Mouse (Mus musculus) kidney, embryonic 15.5 days (tissue): Measurements from ENCODE around the gene Ap1g1. TPM values are rescaled to one million over a fixed set of nuclear protein-coding genes. Genes with fewer than 3 reads are reported as not detected.
"Not testable (repeated sequence)": the region's sequence is repeated elsewhere in the genome, so short reads cannot be mapped to it uniquely, and the experiment has no call there.

ENCODE experiments used
- ATAC-seq: fragments of 200-750 bp; cut with Nextera tagmentation; replicated peaks from 2 replicates; pipeline ENCODE4 v1.8.0; 2017; ENCODE audit warnings: moderate TSS enrichment; ENCODE audit not compliant: low FRiP score
- H3K27ac ChIP-seq: fragments of 300-500 bp; sonication (generic); 2 replicates; pipeline ENCODE4 v1.5.1; 2015; ENCODE audit warnings: mild to moderate bottlenecking, inconsistent platforms
- H3K27me3 ChIP-seq: fragments of 300-500 bp; sonication (generic); 2 replicates; pipeline ENCODE4 v1.6.1; 2015; ENCODE audit warnings: inconsistent platforms
- H3K36me3 ChIP-seq: fragments of 300-500 bp; sonication (generic); 2 replicates; pipeline ENCODE4 v1.6.1; 2015; ENCODE audit warnings: inconsistent platforms
- H3K4me1 ChIP-seq: fragments of 300-500 bp; sonication (generic); 2 replicates; pipeline ENCODE4 v1.6.1; 2015; ENCODE audit warnings: inconsistent platforms
- H3K4me2 ChIP-seq: fragments of 300-500 bp; sonication (generic); 2 replicates; pipeline ENCODE4 v1.6.1; 2015; ENCODE audit warnings: moderate library complexity, mild to moderate bottlenecking, inconsistent platforms
- H3K4me3 ChIP-seq: fragments of 300-500 bp; sonication (generic); replicated peaks from 2 replicates; pipeline ENCODE4 v1.5.1; 2015; ENCODE audit warnings: mild to moderate bottlenecking, inconsistent platforms
- H3K9ac ChIP-seq: fragments of 300-500 bp; sonication (generic); 2 replicates; pipeline ENCODE4 v1.6.1; 2015; ENCODE audit warnings: mild to moderate bottlenecking, inconsistent platforms
- H3K9me3 ChIP-seq: fragments of 300-500 bp; sonication (generic); replicated peaks from 2 replicates; pipeline ENCODE4 v1.6.1; 2016; ENCODE audit warnings: inconsistent platforms
- WGBS: fragments of 180-500 bp; shearing (Covaris S2); methylation state at CpG from one replicate; pipeline ENCODE4 v1.1.7; 2015; ENCODE audit warnings: mixed read lengths; 5-methylcytosine and 5-hydroxymethylcytosine counted together
- polyA plus RNA-seq: library from polyadenylated mRNA; unstranded; fragments of >200 nt; fragmentation: Nextera tagmentation; extraction: Ambion mirVana; gene quantifications from 2 replicates; pipeline ENCODE4 v1.2.1, GENCODE M21; 2015

The Ap1g1 gene
- polyA plus RNA-seq, 1 experiment from 2014 or later, result 45.4 TPM

GRCm38 (mm10) chr8:109755554-109755953 is 22.8 kb upstream of the Ap1g1 start:
- H3K36me3 ChIP-seq, H3K27ac ChIP-seq, ATAC-seq, H3K9ac ChIP-seq, H3K4me1 ChIP-seq, H3K27me3 ChIP-seq, H3K4me3 ChIP-seq, H3K9me3 ChIP-seq, H3K4me2 ChIP-seq: not testable (repeated sequence)
- 80% methylated on average over 4 of the region's 4 CpGs for WGBS

GRCm38 (mm10) chr8:109756849-109757248 is 21.5 kb upstream of the Ap1g1 start:
- no peak overlapping the region for H3K4me2 ChIP-seq
- no peak overlapping the region for H3K27ac ChIP-seq
- no peak for ATAC-seq
- no peaks in the 10 kb centered on the region for H3K36me3 ChIP-seq
- no peaks in the 10 kb centered on the region for H3K4me1 ChIP-seq
- 65% methylated on average over 3 of the region's 3 CpGs for WGBS
- no peak overlapping the region for H3K9ac ChIP-seq
- no peaks in the 10 kb centered on the region for H3K9me3 ChIP-seq
- no peak overlapping the region for H3K4me3 ChIP-seq
- H3K27me3 ChIP-seq, result no peaks in the 10 kb centered on the region

GRCm38 (mm10) chr8:109759426-109759825 is 18.9 kb upstream of the Ap1g1 start:
- ATAC-seq, result no peak
- Histone ChIP-seq H3K4me3 (no peak overlapping the region), H3K27ac (no peak overlapping the region), H3K9ac (no peak overlapping the region), H3K36me3 (no peaks in the 10 kb centered on the region), H3K27me3 (no peaks in the 10 kb centered on the region), H3K4me2 (no peak overlapping the region), H3K9me3 (0 out of 2 replicates have a peak, but pooled peaks cover 8% of the 10 kb centered on the region), H3K4me1 (no peaks in the 10 kb centered on the region)
- 91% methylated on average over 7 of the region's 7 CpGs for WGBS

- no peaks in the 10 kb centered on the region for H3K36me3 ChIP-seq
- ATAC-seq, result no peak
- H3K4me3 ChIP-seq, result no peak overlapping the region
- H3K4me1 ChIP-seq, result no peaks in the 10 kb centered on the region
- H3K4me2 ChIP-seq, result no peak overlapping the region
- no peak overlapping the region for H3K9ac ChIP-seq
- H3K9me3 ChIP-seq, result 0 out of 2 replicates have a peak, but pooled peaks cover 8% of the 10 kb centered on the region
- no peak overlapping the region for H3K27ac ChIP-seq
- 58% methylated on average over 1 of the region's 1 CpGs for WGBS
- H3K27me3 ChIP-seq, result no peaks in the 10 kb centered on the region
Observed at GRCm38 (mm10) chr8:109760221-109760620, 18.1 kb upstream of the Ap1g1 start.

- H3K9ac ChIP-seq, result no peak overlapping the region
- H3K4me1 ChIP-seq, result no peaks in the 10 kb centered on the region
- H3K4me3 ChIP-seq, result no peak overlapping the region
- 75% methylated on average over 6 of the region's 6 CpGs for WGBS
- no peak for ATAC-seq
- no peak overlapping the region for H3K4me2 ChIP-seq
- no peak overlapping the region for H3K27ac ChIP-seq
- no peaks in the 10 kb centered on the region for H3K36me3 ChIP-seq
- no peaks in the 10 kb centered on the region for H3K27me3 ChIP-seq
- 0 out of 2 replicates have a peak, but pooled peaks cover 8% of the 10 kb centered on the region for H3K9me3 ChIP-seq
Observed at GRCm38 (mm10) chr8:109764031-109764430, 14.3 kb upstream of the Ap1g1 start.

GRCm38 (mm10) chr8:109766081-109766480 is 12.3 kb upstream of the Ap1g1 start:
- Histone ChIP-seq H3K9ac (no peak overlapping the region), H3K9me3 (0 out of 2 replicates have a peak, but pooled peaks cover 8% of the 10 kb centered on the region), H3K4me3 (no peak overlapping the region), H3K27ac (no peak overlapping the region), H3K4me1 (no peaks in the 10 kb centered on the region), H3K27me3 (no peaks in the 10 kb centered on the region), H3K4me2 (no peak overlapping the region), H3K36me3 (no peaks in the 10 kb centered on the region)
- 75% methylated on average over 7 of the region's 7 CpGs for WGBS
- ATAC-seq, result no peak

- Histone ChIP-seq H3K27me3 (peaks cover 14% of the 10 kb centered on the region), H3K4me1 (no peaks in the 10 kb centered on the region), H3K9me3 (no peaks in the 10 kb centered on the region), H3K27ac (no peak overlapping the region), H3K9ac (no peak overlapping the region), H3K36me3 (no peaks in the 10 kb centered on the region), H3K4me3 (no peak overlapping the region), H3K4me2 (no peak overlapping the region)
- 52% methylated on average over 3 of the region's 3 CpGs for WGBS
- ATAC-seq, result no peak
Observed at GRCm38 (mm10) chr8:109773154-109773553, 5.2 kb upstream of the Ap1g1 start.

GRCm38 (mm10) chr8:109777851-109778250 is 503 bp upstream of the Ap1g1 start:
- Histone ChIP-seq H3K4me1 (peaks cover 17% of the 10 kb centered on the region), H3K4me2 (peak overlapping the region; percentile 86), H3K9me3 (no peaks in the 10 kb centered on the region), H3K4me3 (peak overlapping the region; percentile 98), H3K9ac (peak overlapping the region; percentile 97; the same call in 1 of the 2 replicates), H3K36me3 (no peaks in the 10 kb centered on the region), H3K27me3 (peaks cover 14% of the 10 kb centered on the region), H3K27ac (no peak overlapping the region)
- no peak for ATAC-seq
- WGBS, result 27% methylated on average over 5 of the region's 5 CpGs

GRCm38 (mm10) chr8:109778993-109779421 is 653 bp downstream of the Ap1g1 start:
- 0% methylated on average over 32 of the region's 32 CpGs for WGBS
- H3K4me1 ChIP-seq, result peaks cover 17% of the 10 kb centered on the region
- ATAC-seq, result peak; percentile 69

GRCm38 (mm10) chr8:109779431-109780228 is 1.3 kb downstream of the Ap1g1 start:
- Histone ChIP-seq H3K9me3 (no peaks in the 10 kb centered on the region), H3K27me3 (peaks cover 8% of the 10 kb centered on the region), H3K4me3 (peak overlapping the region; percentile 98), H3K4me1 (peaks cover 17% of the 10 kb centered on the region), H3K27ac (peak overlapping the region; percentile 98), H3K4me2 (peak overlapping the region; percentile 86), H3K9ac (peak overlapping the region; percentile 97), H3K36me3 (no peaks in the 10 kb centered on the region)
- 15% methylated on average over 24 of the region's 24 CpGs for WGBS
- no peak for ATAC-seq

More at GRCm38 (mm10) chr8:109778993-109779421, 653 bp downstream of the Ap1g1 start:
- Histone ChIP-seq H3K27ac (peak overlapping the region; percentile 98), H3K27me3 (peaks cover 13% of the 10 kb centered on the region), H3K36me3 (no peaks in the 10 kb centered on the region), H3K9me3 (no peaks in the 10 kb centered on the region), H3K9ac (peak overlapping the region; percentile 97), H3K4me2 (peak overlapping the region; percentile 86), H3K4me3 (peak overlapping the region; percentile 98)

- H3K27me3 ChIP-seq, result peaks cover 2% of the 10 kb centered on the region; the same call in 1 of the 2 replicates
- peak overlapping the region; percentile 86 for H3K4me2 ChIP-seq
- no peaks in the 10 kb centered on the region for H3K9me3 ChIP-seq
- no peak overlapping the region for H3K9ac ChIP-seq
- H3K36me3 ChIP-seq, result no peaks in the 10 kb centered on the region
- no peak overlapping the region for H3K27ac ChIP-seq
- peak overlapping the region; percentile 98 for H3K4me3 ChIP-seq
- 73% methylated on average over 4 of the region's 4 CpGs for WGBS
- H3K4me1 ChIP-seq, result peaks cover 17% of the 10 kb centered on the region
- ATAC-seq, result no peak
Observed at GRCm38 (mm10) chr8:109780548-109780947, 2.2 kb downstream of the Ap1g1 start.

GRCm38 (mm10) chr8:109790938-109791337 is 12.6 kb downstream of the Ap1g1 start:
- 87% methylated on average over 2 of the region's 2 CpGs for WGBS
- Histone ChIP-seq H3K4me2 (no peak overlapping the region), H3K9ac (no peak overlapping the region), H3K27ac (no peak overlapping the region), H3K36me3 (peaks cover 5% of the 10 kb centered on the region; the same call in 1 of the 2 replicates), H3K9me3 (no peaks in the 10 kb centered on the region), H3K4me3 (no peak overlapping the region), H3K27me3 (no peaks in the 10 kb centered on the region), H3K4me1 (0 out of 2 replicates have a peak, but pooled peaks cover 3% of the 10 kb centered on the region)
- ATAC-seq, result no peak
